Mouse (Mus musculus) adrenal gland, adult 2 months (tissue): ENCODE measurements around the gene Prima1. TPM values are rescaled to one million over a fixed set of nuclear protein-coding genes. Genes with fewer than 3 reads are reported as not detected.

Experiments used
- DNase-seq: peaks from one replicate; pipeline ENCODE4 v3.0.0; 2021
- long read RNA-seq: library from polyadenylated mRNA; stranded (forward); transcript quantifications from one replicate; pipeline ENCODE4 v2.0.0, GENCODE M21; 2021
- polyA plus RNA-seq: library from polyadenylated mRNA; depleted of rRNA; stranded (reverse); fragments of >200 nt; gene quantifications from 2 replicates; pipeline ENCODE4 v1.2.3, GENCODE M21; 2012; rRNA removed
- total RNA-seq, 2 experiments: library from RNA; stranded (reverse); gene quantifications; 2 replicates each; pipeline ENCODE4 v1.2.3; 2021

Prima1 gene
- 1 to 10 TPM in 1 of 2 experiments, under 1 TPM in 1; 0.75 to 2.9 TPM for total RNA-seq
- polyA plus RNA-seq, result 1.1 and 2.2 TPM in 2 replicates
- long read RNA-seq, partial matches to known transcripts, result 2 of 2 reads
- long read RNA-seq, other reads (novel, unspliced or antisense), result 0 of 2 reads

GRCm38 (mm10) chr12:103242083-103242581, at the start of gene Prima1:
Gene Prima1 (minus strand): TSS chr12:103242150.
- DNase-seq, result peak; percentile 85

- no peak for DNase-seq
These were observed 45.3 kb upstream of the Prima1 start for GRCm38 (mm10) chr12:103287276-103287675.

GRCm38 (mm10) chr12:103283411-103283810, 41.5 kb upstream of the Prima1 start:
- DNase-seq, result no peak

GRCm38 (mm10) chr12:103282936-103283335, 41.0 kb upstream of the Prima1 start:
- no peak for DNase-seq

- peak; percentile 61 for DNase-seq
These were observed 40.0 kb upstream of the Prima1 start for GRCm38 (mm10) chr12:103281912-103282311.

- DNase-seq, result no peak
These were observed 39.5 kb upstream of the Prima1 start for GRCm38 (mm10) chr12:103281491-103281890.

- no peak for DNase-seq
These were observed 34.5 kb upstream of the Prima1 start for GRCm38 (mm10) chr12:103276422-103276821.

GRCm38 (mm10) chr12:103273732-103274131, 31.8 kb upstream of the Prima1 start:
- DNase-seq, result no peak

- no peak for DNase-seq
These were observed 31.1 kb upstream of the Prima1 start for GRCm38 (mm10) chr12:103273051-103273450.

- DNase-seq, result no peak
These were observed 30.2 kb upstream of the Prima1 start for GRCm38 (mm10) chr12:103272176-103272575.

GRCm38 (mm10) chr12:103266605-103267004, 24.7 kb upstream of the Prima1 start:
- no peak for DNase-seq

GRCm38 (mm10) chr12:103262017-103262865, 20.3 kb upstream of the Prima1 start:
- DNase-seq, result peak; percentile 50

- peak; percentile 19 for DNase-seq
These were observed 11.0 kb upstream of the Prima1 start for GRCm38 (mm10) chr12:103252901-103253434.

- peak; percentile 28 for DNase-seq
These were observed 9.2 kb upstream of the Prima1 start for GRCm38 (mm10) chr12:103251151-103251550.

- DNase-seq, result no peak
These were observed 8.4 kb upstream of the Prima1 start for GRCm38 (mm10) chr12:103250333-103250732.

- no peak for DNase-seq
These were observed 1.1 kb upstream of the Prima1 start for GRCm38 (mm10) chr12:103243041-103243440.

- peak; percentile 81 for DNase-seq
These were observed 658 bp upstream of the Prima1 start for GRCm38 (mm10) chr12:103242591-103243025.

GRCm38 (mm10) chr12:103241311-103242082, 453 bp downstream of the Prima1 start:
- peak; percentile 48 for DNase-seq

GRCm38 (mm10) chr12:103238924-103239460, 3.0 kb downstream of the Prima1 start:
- DNase-seq, result no peak

- no peak for DNase-seq
These were observed 6.1 kb downstream of the Prima1 start for GRCm38 (mm10) chr12:103235856-103236255.

- DNase-seq, result peak; percentile 32
These were observed 6.7 kb downstream of the Prima1 start for GRCm38 (mm10) chr12:103235251-103235650.

- DNase-seq, result no peak
These were observed 12.9 kb downstream of the Prima1 start for GRCm38 (mm10) chr12:103229058-103229457.
